Mouse (Mus musculus) G1E-ER4 (cell line): ENCODE results near the gene Prnd. TPM values are rescaled to one million over a fixed set of nuclear protein-coding genes. Genes with fewer than 3 reads are reported as not detected.
A peak's percentile ranks its signal among the peaks of the same experiment; 100 is the strongest.

Experiments
- GATA1 ChIP-seq: IDR thresholded peaks from one replicate; pipeline ENCODE4 v1.8.0; 2012; ENCODE audit warnings: low read length, inconsistent platforms
- polyA plus RNA-seq: library from polyadenylated mRNA; stranded (reverse); fragments of >175 nt; gene quantifications from 2 replicates; pipeline ENCODE4 v1.2.3, GENCODE M21; 2012

Gene Prnd
- polyA plus RNA-seq, 1 experiment: 0.08 TPM

DNA sequence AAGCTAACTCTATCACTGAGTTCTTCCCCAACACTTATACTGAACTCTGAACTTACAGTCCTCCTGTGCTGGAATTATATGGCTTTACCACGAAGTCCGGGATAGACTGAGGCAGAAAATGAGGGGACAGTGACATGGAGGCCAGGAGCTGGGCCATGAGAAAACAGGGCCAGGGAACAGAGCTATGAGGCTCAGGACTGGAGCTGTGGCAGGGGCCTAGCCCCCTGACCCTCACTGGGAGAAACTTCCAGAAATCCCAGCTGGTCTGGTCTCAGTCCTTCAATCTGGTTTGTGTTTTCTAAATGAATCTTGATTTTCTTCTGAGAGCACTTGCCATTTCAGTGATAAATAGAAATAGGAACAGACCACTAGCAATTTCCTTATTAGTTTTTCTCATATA, 16.4 kb upstream of the Prnd start:
- TF ChIP-seq GATA1: no peak

- no peak for TF ChIP-seq GATA1
These were observed 15.1 kb upstream of the Prnd start for GRCm38 (mm10) chr2:131935390-131936105.

- TF ChIP-seq GATA1: no peak
These were observed 14.3 kb upstream of the Prnd start for GRCm38 (mm10) chr2:131936410-131936809.

- no peak for TF ChIP-seq GATA1
These were observed 11.1 kb upstream of the Prnd start for GRCm38 (mm10) chr2:131939404-131940111.

DNA sequence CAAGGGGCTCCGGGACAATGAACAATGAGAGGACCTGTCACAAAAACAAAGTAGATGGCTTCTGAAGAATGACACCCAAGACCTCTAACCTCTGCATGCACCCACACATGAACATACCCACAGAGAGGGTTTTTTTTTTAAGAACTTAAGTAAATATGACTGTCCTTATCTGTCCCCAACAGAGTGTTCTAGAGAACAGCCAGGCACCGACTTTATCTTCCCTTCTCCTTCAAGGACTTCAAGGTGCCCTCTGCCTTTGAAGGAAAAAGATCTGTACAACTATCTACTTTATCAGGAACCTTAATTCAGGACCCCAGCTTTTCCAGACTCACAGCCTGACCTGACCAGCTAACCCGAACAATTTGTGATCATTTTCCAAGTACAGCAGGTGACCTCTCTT, 10.2 kb upstream of the Prnd start:
- peak; percentile 26 for TF ChIP-seq GATA1

GRCm38 (mm10) chr2:131941501-131941900, 9.2 kb upstream of the Prnd start:
- TF ChIP-seq GATA1: no peak

DNA sequence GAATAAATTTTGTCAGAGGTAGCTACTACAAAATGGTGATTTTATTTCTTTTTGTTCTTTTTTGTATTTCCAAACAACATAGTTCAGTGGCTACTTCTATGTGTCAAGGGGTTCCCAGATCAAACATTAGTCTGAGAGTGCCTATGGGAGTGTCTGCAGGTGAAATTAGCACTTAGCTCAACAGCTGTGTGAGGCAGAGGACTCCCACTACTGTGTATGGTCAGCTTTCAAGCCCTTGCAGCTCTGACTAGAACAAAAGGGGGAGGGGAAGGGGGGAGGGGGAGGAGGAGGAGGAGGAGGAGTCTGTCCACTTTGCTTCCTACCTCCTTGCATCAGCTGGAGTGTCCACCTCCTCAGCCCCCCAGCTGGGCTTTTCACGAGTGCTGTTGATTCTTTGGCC, 6.3 kb upstream of the Prnd start:
- no peak for TF ChIP-seq GATA1

GRCm38 (mm10) chr2:131945225-131945624, 5.4 kb upstream of the Prnd start:
- TF ChIP-seq GATA1: no peak

DNA sequence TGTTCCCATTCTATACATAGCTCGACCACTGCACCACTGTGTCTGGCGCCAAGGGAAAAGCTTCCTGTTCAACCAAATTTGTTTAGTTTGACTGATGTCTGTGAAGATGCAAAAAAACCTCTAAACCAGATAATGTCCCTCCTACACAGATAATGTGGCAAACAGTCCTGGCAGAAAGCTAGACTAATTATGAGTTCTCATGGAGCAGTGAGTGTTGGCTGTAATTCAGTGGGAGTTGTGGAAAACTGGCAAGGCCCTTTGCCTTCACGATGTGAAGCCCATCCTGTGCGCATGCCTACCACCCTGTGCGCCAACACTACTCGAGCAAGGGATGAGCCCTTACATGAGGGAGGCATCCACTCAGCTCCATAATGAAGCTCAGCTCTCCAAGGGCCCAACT, 4.9 kb upstream of the Prnd start:
- TF ChIP-seq GATA1: no peak

DNA sequence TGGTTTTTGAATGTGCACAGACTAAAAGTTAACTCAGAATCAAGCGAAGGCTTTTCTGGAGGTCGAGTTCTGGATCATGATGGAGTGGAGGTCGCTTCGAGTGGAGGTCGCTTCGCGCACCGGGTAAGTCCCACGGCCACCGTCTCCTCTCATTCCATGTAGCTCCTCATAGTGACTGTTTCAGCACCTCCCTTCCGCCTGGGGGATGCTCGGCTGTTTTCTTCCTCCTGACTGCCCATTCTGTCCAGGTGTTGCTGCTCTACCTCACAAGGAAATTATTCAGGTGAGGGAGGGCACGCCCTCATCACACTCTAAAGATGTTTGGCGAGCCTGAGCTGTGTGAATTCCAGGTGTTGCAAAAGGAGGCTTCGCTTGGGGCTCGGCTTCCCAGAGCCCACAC, 4.3 kb upstream of the Prnd start:
- no peak for TF ChIP-seq GATA1

DNA sequence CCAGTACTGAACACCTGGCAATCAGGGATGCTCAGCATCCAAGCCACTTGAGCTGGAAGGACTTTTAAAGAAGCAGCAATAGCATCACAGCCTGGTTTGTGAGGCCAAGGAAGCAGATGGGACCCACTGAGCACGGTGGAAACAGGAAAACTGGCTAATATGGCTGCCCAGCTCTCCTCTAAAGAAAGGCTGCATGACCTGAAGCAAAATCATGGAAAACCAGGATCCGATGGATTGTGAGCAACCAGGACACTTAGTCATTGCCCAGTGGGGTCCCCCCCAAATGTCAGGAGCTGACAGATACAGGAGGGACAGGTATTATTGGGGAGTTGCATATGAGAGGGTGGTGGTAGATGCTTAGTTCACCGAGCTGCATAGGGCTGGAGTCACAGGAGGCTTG, 2.5 kb upstream of the Prnd start:
- TF ChIP-seq GATA1: no peak

DNA sequence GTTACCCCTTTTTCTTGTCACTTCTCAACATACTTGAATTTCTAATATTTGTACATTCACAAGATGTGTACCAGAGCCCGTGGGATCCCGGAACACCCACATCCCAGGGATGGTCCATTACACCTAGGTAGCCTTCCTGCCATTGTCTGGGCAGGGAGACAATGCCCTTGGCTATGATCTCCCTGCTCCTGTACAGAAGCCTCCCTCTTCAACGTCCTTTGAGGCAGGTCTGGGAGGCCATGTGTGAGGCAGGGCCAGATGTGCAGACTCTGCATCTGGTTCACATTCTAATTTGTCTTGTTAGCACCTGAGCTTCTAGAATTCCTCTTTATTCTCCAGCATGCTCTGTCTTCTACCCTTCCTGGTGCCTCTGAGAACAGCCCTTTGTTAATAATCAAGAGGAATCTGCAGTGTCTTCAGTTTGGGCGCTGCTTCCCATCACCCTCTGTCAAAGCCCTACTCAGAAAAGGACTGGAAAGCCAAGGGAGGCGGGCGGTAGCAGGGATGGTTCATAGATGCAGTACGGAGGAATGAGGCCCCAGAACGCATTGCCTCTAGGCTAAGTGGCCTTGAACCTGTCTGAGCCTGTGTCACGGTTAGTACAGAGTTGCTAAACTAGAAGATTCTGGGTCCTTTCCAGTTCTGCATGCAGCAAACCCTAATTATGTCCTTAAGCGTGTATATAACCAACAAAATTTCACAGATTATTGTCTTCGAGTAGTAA, 1.6 kb upstream of the Prnd start:
- no peak for TF ChIP-seq GATA1

- TF ChIP-seq GATA1: no peak
These were observed 679 bp upstream of the Prnd start for GRCm38 (mm10) chr2:131949767-131950597.

DNA sequence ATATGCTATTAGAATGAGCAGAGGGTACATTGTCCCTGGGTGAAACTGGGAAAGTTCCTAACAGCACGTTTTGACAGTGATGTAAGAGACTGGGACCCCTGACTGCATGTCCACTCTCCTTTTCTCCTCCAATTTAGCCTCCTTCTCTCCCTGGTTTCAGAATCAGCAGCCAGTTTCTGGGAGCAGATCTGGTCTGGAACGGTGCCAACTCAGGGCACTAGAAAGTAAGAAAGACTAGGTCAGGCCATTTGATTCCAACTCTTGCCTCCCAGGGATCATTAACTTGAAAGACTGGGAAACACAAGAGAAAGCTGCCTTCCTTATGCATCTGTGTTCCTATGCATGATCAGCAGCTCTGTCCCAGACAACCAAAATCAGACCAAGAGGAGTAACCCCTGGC, 1.8 kb downstream of the Prnd start:
- no peak for TF ChIP-seq GATA1

GRCm38 (mm10) chr2:131952961-131953538, 2.4 kb downstream of the Prnd start:
- TF ChIP-seq GATA1: no peak
